Mouse (Mus musculus): ENCODE data around the gene Ncstn. TPM values are rescaled to one million over a fixed set of nuclear protein-coding genes. Genes with fewer than 3 reads are reported as not detected.

The Ncstn gene
- total RNA-seq, 1 experiment, result 40.5 TPM

DNA sequence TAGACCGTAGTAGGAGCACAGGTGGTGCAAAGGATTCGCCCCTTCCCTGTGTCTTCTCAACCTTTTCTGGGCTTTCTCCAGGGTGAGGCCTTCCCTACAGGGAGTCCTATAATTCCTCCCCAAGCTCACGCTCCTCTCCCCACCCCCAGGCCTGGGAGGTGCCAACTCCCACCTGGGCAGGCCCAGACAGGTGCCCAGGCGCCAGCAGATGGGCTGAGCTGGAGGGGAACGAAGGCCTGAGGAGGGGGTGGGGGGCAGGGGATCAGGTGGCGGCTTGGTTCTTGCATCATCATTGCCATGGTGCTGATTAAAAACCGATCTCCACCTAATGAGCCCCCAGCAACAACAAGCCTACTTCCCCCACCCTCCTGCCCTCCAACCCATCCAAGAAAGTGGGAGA is 23.7 kb downstream of the Ncstn start:
- Histone ChIP-seq H3K9ac (ENCODE audit: insufficient read depth, low read depth, low read length, poor library complexity, severe bottlenecking) (no peak overlapping the region), H3K9me3 (ENCODE audit: control insufficient read depth, insufficient read depth, low read depth, low read length) (no peaks in the 10 kb centered on the region), H3K27ac (ENCODE audit: insufficient read depth, low read depth, low read length, poor library complexity, severe bottlenecking) (no peak overlapping the region), H3K4me3 (ENCODE audit: insufficient read depth in 1 of 2, low read depth in 1 of 2, low read length in 2 of 2, poor library complexity in 1 of 2, severe bottlenecking in 1 of 2) (no peak overlapping the region), H3K36me3 (ENCODE audit: control insufficient read depth, insufficient read depth, low read length, poor library complexity, severe bottlenecking) (no peaks in the 10 kb centered on the region), H3K4me1 (ENCODE audit: control insufficient read depth in 2 of 2, insufficient read depth in 2 of 2, low read length in 2 of 2, poor library complexity in 1 of 2) (peaks cover 0 to 10% of the 10 kb centered on the region in 2 experiments; a peak in 2 of 4 replicates)
- DNase-seq (ENCODE audit: low read depth, low spot score), result no peak
- in situ Hi-C loops (cut with MboI; ENCODE audit: low sequenced_read_pairs in 2 of 2, unreplicated experiment in 2 of 2), result no loop called here
- TF ChIP-seq MAFK (IDR thresholded peaks at IDR 0.05; ENCODE audit: insufficient read depth, low read depth, low read length) (no peak), HCFC1 (IDR thresholded peaks at IDR 0.05; ENCODE audit: borderline replicate concordance, insufficient read depth, low read length) (no peak), CHD2 (IDR thresholded peaks at IDR 0.05; ENCODE audit: low read depth, low read length) (no peak), ZC3H11A (IDR thresholded peaks at IDR 0.05; ENCODE audit: borderline replicate concordance, low read depth, low read length) (no peak), ZNF384 (IDR thresholded peaks at IDR 0.05; ENCODE audit: low read depth, low read length) (no peak)

- H3K4me3 ChIP-seq (ENCODE audit: insufficient read depth in 1 of 2, low read depth in 1 of 2, low read length in 2 of 2, poor library complexity in 1 of 2, severe bottlenecking in 1 of 2), result no peak overlapping the region
- H3K9ac ChIP-seq (ENCODE audit: insufficient read depth, low read depth, low read length, poor library complexity, severe bottlenecking), result no peak overlapping the region
- H3K27ac ChIP-seq (ENCODE audit: insufficient read depth, low read depth, low read length, poor library complexity, severe bottlenecking), result no peak overlapping the region
- in situ Hi-C loops (cut with MboI; ENCODE audit: low sequenced_read_pairs in 2 of 2, unreplicated experiment in 2 of 2), result no loop called here
- no peaks in the 10 kb centered on the region for H3K36me3 ChIP-seq (ENCODE audit: control insufficient read depth, insufficient read depth, low read length, poor library complexity, severe bottlenecking)
- H3K9me3 ChIP-seq (ENCODE audit: control insufficient read depth, insufficient read depth, low read depth, low read length), result no peaks in the 10 kb centered on the region
- H3K4me1 ChIP-seq (ENCODE audit: control insufficient read depth in 2 of 2, insufficient read depth in 2 of 2, low read length in 2 of 2, poor library complexity in 1 of 2), result peaks cover 1 to 12% of the 10 kb centered on the region in 2 experiments; a peak in 2 of 4 replicates
- DNase-seq (ENCODE audit: low read depth, low spot score), result no peak
- TF ChIP-seq HCFC1 (IDR thresholded peaks at IDR 0.05; ENCODE audit: borderline replicate concordance, insufficient read depth, low read length), result no peak
- TF ChIP-seq ZNF384 (IDR thresholded peaks at IDR 0.05; ENCODE audit: low read depth, low read length), result no peak
- no peak for TF ChIP-seq CHD2 (IDR thresholded peaks at IDR 0.05; ENCODE audit: low read depth, low read length)
- no peak for TF ChIP-seq ZC3H11A (IDR thresholded peaks at IDR 0.05; ENCODE audit: borderline replicate concordance, low read depth, low read length)
- TF ChIP-seq MAFK (IDR thresholded peaks at IDR 0.05; ENCODE audit: insufficient read depth, low read depth, low read length), result no peak
These were observed 24.3 kb downstream of the Ncstn start for GRCm38 (mm10) chr1:172058321-172058720.

- Histone ChIP-seq H3K4me1 (ENCODE audit: control insufficient read depth in 2 of 2, insufficient read depth in 2 of 2, low read length in 2 of 2, poor library complexity in 1 of 2) (peaks cover 1 to 16% of the 10 kb centered on the region in 2 experiments; a peak in 2 of 4 replicates), H3K27ac (ENCODE audit: insufficient read depth, low read depth, low read length, poor library complexity, severe bottlenecking) (no peak within 1 kb of the TSS), H3K36me3 (ENCODE audit: control insufficient read depth, insufficient read depth, low read length, poor library complexity, severe bottlenecking) (no peaks in the 10 kb centered on the region), H3K9me3 (ENCODE audit: control insufficient read depth, insufficient read depth, low read depth, low read length) (no peaks in the 10 kb centered on the region), H3K4me3 (ENCODE audit: insufficient read depth in 1 of 2, low read depth in 1 of 2, low read length in 2 of 2, poor library complexity in 1 of 2, severe bottlenecking in 1 of 2) (no peak within 1 kb of the TSS), H3K9ac (ENCODE audit: insufficient read depth, low read depth, low read length, poor library complexity, severe bottlenecking) (no peak within 1 kb of the TSS)
- no peak for TF ChIP-seq MAFK (IDR thresholded peaks at IDR 0.05; ENCODE audit: insufficient read depth, low read depth, low read length)
- no peak for TF ChIP-seq ZC3H11A (IDR thresholded peaks at IDR 0.05; ENCODE audit: borderline replicate concordance, low read depth, low read length)
- no peak for TF ChIP-seq CHD2 (IDR thresholded peaks at IDR 0.05; ENCODE audit: low read depth, low read length)
- no peak for TF ChIP-seq ZNF384 (IDR thresholded peaks at IDR 0.05; ENCODE audit: low read depth, low read length)
- no peak for TF ChIP-seq HCFC1 (IDR thresholded peaks at IDR 0.05; ENCODE audit: borderline replicate concordance, insufficient read depth, low read length)
- in situ Hi-C loops (cut with MboI; ENCODE audit: low sequenced_read_pairs in 2 of 2, unreplicated experiment in 2 of 2), result no loop called here
- no peak for DNase-seq (ENCODE audit: low read depth, low spot score)
These were observed 25.1 kb downstream of the Ncstn start, which contains the start of gene Nhlh1 for GRCm38 (mm10) chr1:172057491-172057921. Gene Nhlh1 (minus strand): TSS chr1:172057573.

DNA sequence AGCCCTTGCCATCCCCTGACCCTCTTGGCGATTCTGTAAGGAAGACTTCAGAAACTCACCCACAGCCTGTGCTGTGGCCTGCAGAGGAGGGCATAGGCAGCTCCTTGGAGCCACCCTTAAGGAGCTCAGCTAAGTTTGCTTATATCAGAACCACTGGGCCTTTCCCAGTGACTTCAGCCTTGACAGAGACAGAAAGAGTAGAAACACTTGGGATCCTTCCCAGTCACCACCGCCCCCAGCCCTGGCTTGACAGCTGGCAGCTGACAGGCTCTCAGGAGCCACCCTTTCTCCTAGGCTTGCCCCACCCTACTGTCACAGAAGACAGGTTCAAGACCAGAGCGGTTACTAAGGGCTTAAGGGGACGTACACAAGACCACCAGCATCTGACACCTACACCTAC is 26.3 kb downstream of the Ncstn start:
- no peaks in the 10 kb centered on the region for H3K36me3 ChIP-seq (ENCODE audit: control insufficient read depth, insufficient read depth, low read length, poor library complexity, severe bottlenecking)
- H3K4me3 ChIP-seq (ENCODE audit: insufficient read depth in 1 of 2, low read depth in 1 of 2, low read length in 2 of 2, poor library complexity in 1 of 2, severe bottlenecking in 1 of 2), result no peak overlapping the region
- DNase-seq (ENCODE audit: low read depth, low spot score), result no peak
- in situ Hi-C loops (cut with MboI; ENCODE audit: low sequenced_read_pairs in 2 of 2, unreplicated experiment in 2 of 2), result no loop called here
- H3K27ac ChIP-seq (ENCODE audit: insufficient read depth, low read depth, low read length, poor library complexity, severe bottlenecking), result no peak overlapping the region
- no peaks in the 10 kb centered on the region for H3K9me3 ChIP-seq (ENCODE audit: control insufficient read depth, insufficient read depth, low read depth, low read length)
- H3K4me1 ChIP-seq (ENCODE audit: control insufficient read depth in 2 of 2, insufficient read depth in 2 of 2, low read length in 2 of 2, poor library complexity in 1 of 2), result peaks cover 1 to 12% of the 10 kb centered on the region in 2 experiments; a peak in 1 of 4 replicates
- TF ChIP-seq ZNF384 (IDR thresholded peaks at IDR 0.05; ENCODE audit: low read depth, low read length) (no peak), HCFC1 (IDR thresholded peaks at IDR 0.05; ENCODE audit: borderline replicate concordance, insufficient read depth, low read length) (no peak), ZC3H11A (IDR thresholded peaks at IDR 0.05; ENCODE audit: borderline replicate concordance, low read depth, low read length) (no peak), MAFK (IDR thresholded peaks at IDR 0.05; ENCODE audit: insufficient read depth, low read depth, low read length) (no peak), CHD2 (IDR thresholded peaks at IDR 0.05; ENCODE audit: low read depth, low read length) (no peak)
- H3K9ac ChIP-seq (ENCODE audit: insufficient read depth, low read depth, low read length, poor library complexity, severe bottlenecking), result no peak overlapping the region

Data from ES-E14 (cell line).